Mouse (Mus musculus) embryonic fibroblast, embryonic 13.5 days (primary cell): Measurements from ENCODE around the gene Ccdc14.

Experiments
- CTCF ChIP-seq: IDR thresholded peaks from 2 replicates; pipeline ENCODE4 v1.5.1; 2011; ENCODE audit warnings: mild to moderate bottlenecking, control low read depth, low read length, moderate library complexity, borderline replicate concordance; ENCODE audit not compliant: insufficient read depth
- POLR2A ChIP-seq: IDR thresholded peaks from 2 replicates; pipeline ENCODE4 v1.6.1; 2011; ENCODE audit warnings: low read depth, mild to moderate bottlenecking, control low read depth, low read length, moderate library complexity

DNA sequence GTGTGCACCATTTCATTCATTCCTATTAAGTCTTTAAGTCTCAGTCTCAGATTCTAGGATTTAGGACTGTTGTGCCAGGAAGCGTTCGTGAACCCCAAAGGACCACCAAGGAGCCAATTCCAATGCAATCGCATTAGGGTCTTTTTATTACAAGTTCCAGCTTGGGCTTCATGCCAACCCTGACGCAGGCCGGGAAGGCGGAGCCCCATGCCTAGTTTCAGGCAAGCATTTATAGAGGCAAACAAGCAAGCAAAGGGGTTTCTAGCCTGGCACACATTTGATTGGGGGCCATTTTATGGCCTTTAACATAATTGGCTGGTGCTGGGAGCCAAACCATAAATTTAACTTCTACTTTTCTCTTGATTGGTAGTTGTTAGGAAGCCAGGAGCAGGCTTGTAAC, 16.1 kb upstream of the Ccdc14 start:
- TF ChIP-seq CTCF: no peak
- TF ChIP-seq POLR2A: no peak
